Mouse (Mus musculus) liver, postnatal 0 days (tissue): Measurements from ENCODE around the gene Tktl2. TPM values are rescaled to one million over a fixed set of nuclear protein-coding genes. Genes with fewer than 3 reads are reported as not detected.

ENCODE experiments used
- ATAC-seq: fragments of 200-750 bp; cut with Nextera tagmentation; 2 replicates; pipeline ENCODE4 v1.8.0; 2017; ENCODE audit warnings: mild to moderate bottlenecking, moderate library complexity
- DNase-seq: peaks from one replicate; pipeline ENCODE4 v3.0.0-alpha.2; 2016
- H3K27ac ChIP-seq: fragments of 300-500 bp; sonication (generic); 2 replicates; pipeline ENCODE4 v1.5.1; 2014; ENCODE audit warnings: antibody characterized with exemption, moderate library complexity, mild to moderate bottlenecking, low read depth
- H3K27me3 ChIP-seq: fragments of 300-500 bp; sonication (generic); 2 replicates; pipeline ENCODE4 v1.6.1; 2014; ENCODE audit warnings: low read length, control low read depth, mixed read lengths; ENCODE audit not compliant: insufficient read depth
- H3K36me3 ChIP-seq: fragments of 300-500 bp; sonication (generic); replicated peaks from 2 replicates; pipeline ENCODE4 v1.6.1; 2014; ENCODE audit warnings: mild to moderate bottlenecking, control low read depth, low read length, moderate library complexity, mixed read lengths; ENCODE audit not compliant: insufficient read depth
- H3K4me1 ChIP-seq: fragments of 300-500 bp; sonication (generic); 2 replicates; pipeline ENCODE4 v1.6.1; 2014; ENCODE audit warnings: antibody characterized with exemption, mild to moderate bottlenecking, control low read depth; ENCODE audit not compliant: insufficient read depth
- H3K4me2 ChIP-seq: fragments of 300-500 bp; sonication (generic); 2 replicates; pipeline ENCODE4 v1.6.1; 2014; ENCODE audit warnings: low read depth, mild to moderate bottlenecking, low read length, moderate library complexity, mixed read lengths
- H3K4me3 ChIP-seq: fragments of 300-500 bp; sonication (generic); 2 replicates; pipeline ENCODE4 v1.5.1; 2014; ENCODE audit warnings: low read depth, low read length
- H3K9ac ChIP-seq: fragments of 300-500 bp; sonication (generic); replicated peaks from 2 replicates; pipeline ENCODE4 v1.6.1; 2014; ENCODE audit warnings: mild to moderate bottlenecking, moderate library complexity
- H3K9me3 ChIP-seq: fragments of 300-500 bp; sonication (generic); 2 replicates; pipeline ENCODE4 v1.6.1; 2016; ENCODE audit warnings: mild to moderate bottlenecking, control low read depth, low read length, mixed read lengths
- CTCF ChIP-seq: sonication (generic); IDR thresholded peaks from 2 replicates; pipeline ENCODE4 v1.5.1; 2016; ENCODE audit warnings: antibody characterized with exemption, low read depth
- EP300 ChIP-seq: IDR thresholded peaks from 2 replicates; pipeline ENCODE4 v1.6.1; 2016; ENCODE audit warnings: antibody characterized with exemption, low read depth, mild to moderate bottlenecking
- WGBS: fragments of 180-500 bp; shearing (Covaris S2); extraction: QIAGEN DNeasy Blood & Tissue Kit; methylation state at CpG from one replicate; pipeline ENCODE4 v1.1.7; 2014; ENCODE audit not compliant: insufficient replicate concordance; 5-methylcytosine and 5-hydroxymethylcytosine counted together
- polyA plus RNA-seq: library from polyadenylated mRNA; unstranded; fragments of >200 nt; fragmentation: Nextera tagmentation; extraction: Ambion mirVana; gene quantifications from 2 replicates; pipeline ENCODE4 v1.2.1, GENCODE M21; 2015

Tktl2 gene
- polyA plus RNA-seq, 1 experiment from 2014 or later = not detected

- H3K4me1 ChIP-seq = no peaks in the 10 kb centered on the region
- no peak; the same call in 1 of the 2 replicates for ATAC-seq
- H3K9ac ChIP-seq = no peak overlapping the region
- no peak for DNase-seq
- no peak overlapping the region for H3K4me3 ChIP-seq
- no peaks in the 10 kb centered on the region for H3K27me3 ChIP-seq
- WGBS = 64% methylated on average over 2 of the region's 2 CpGs
- H3K9me3 ChIP-seq = no peaks in the 10 kb centered on the region
- H3K4me2 ChIP-seq = no peak overlapping the region
- H3K36me3 ChIP-seq = no peaks in the 10 kb centered on the region
- no peak overlapping the region for H3K27ac ChIP-seq
- TF ChIP-seq CTCF = no peak
Measured at GRCm38 (mm10) chr8:66494496-66494895, 17.1 kb upstream of the Tktl2 start.

- H3K27me3 ChIP-seq = no peaks in the 10 kb centered on the region
- no peaks in the 10 kb centered on the region for H3K36me3 ChIP-seq
- 7% methylated on average over 8 of the region's 8 CpGs for WGBS
- no peak overlapping the region for H3K27ac ChIP-seq
- TF ChIP-seq EP300 (no peak), CTCF (peak; percentile 78)
- no peaks in the 10 kb centered on the region for H3K9me3 ChIP-seq
- H3K4me1 ChIP-seq = no peaks in the 10 kb centered on the region
- H3K9ac ChIP-seq = no peak overlapping the region
- H3K4me3 ChIP-seq = no peak overlapping the region
- no peak overlapping the region for H3K4me2 ChIP-seq
- DNase-seq (peak; percentile 80), ATAC-seq (no peak)
Measured at GRCm38 (mm10) chr8:66495726-66496125, 15.8 kb upstream of the Tktl2 start.

GRCm38 (mm10) chr8:66496998-66497577 is 14.5 kb upstream of the Tktl2 start:
- no peaks in the 10 kb centered on the region for H3K9me3 ChIP-seq
- H3K27ac ChIP-seq = no peak overlapping the region
- no peaks in the 10 kb centered on the region for H3K27me3 ChIP-seq
- no peak for ATAC-seq
- H3K4me3 ChIP-seq = no peak overlapping the region
- TF ChIP-seq EP300 (no peak), CTCF (peak; percentile 73)
- H3K4me1 ChIP-seq = no peaks in the 10 kb centered on the region
- no peaks in the 10 kb centered on the region for H3K36me3 ChIP-seq
- no peak overlapping the region for H3K9ac ChIP-seq
- DNase-seq = no peak
- WGBS = 15% methylated on average over 4 of the region's 4 CpGs
- no peak overlapping the region for H3K4me2 ChIP-seq

- Histone ChIP-seq H3K4me1 (no peaks in the 10 kb centered on the region), H3K27me3 (no peaks in the 10 kb centered on the region), H3K36me3 (no peaks in the 10 kb centered on the region), H3K4me3 (no peak overlapping the region), H3K27ac (no peak overlapping the region), H3K9ac (no peak overlapping the region), H3K4me2 (no peak overlapping the region), H3K9me3 (no peaks in the 10 kb centered on the region)
- WGBS = 60% methylated on average over 2 of the region's 2 CpGs
- TF ChIP-seq EP300 = no peak
- no peak for TF ChIP-seq CTCF
- DNase-seq = no peak
- ATAC-seq = no peak
Measured at GRCm38 (mm10) chr8:66503381-66503780, 8.2 kb upstream of the Tktl2 start.

- 54% methylated on average over 2 of the region's 2 CpGs for WGBS
- H3K9me3 ChIP-seq = no peaks in the 10 kb centered on the region
- ATAC-seq (no peak), DNase-seq (no peak)
- no peak overlapping the region for H3K27ac ChIP-seq
- no peak overlapping the region for H3K4me3 ChIP-seq
- no peak overlapping the region for H3K4me2 ChIP-seq
- TF ChIP-seq CTCF (no peak), EP300 (no peak)
- no peaks in the 10 kb centered on the region for H3K4me1 ChIP-seq
- no peaks in the 10 kb centered on the region for H3K36me3 ChIP-seq
- H3K9ac ChIP-seq = no peak overlapping the region
- no peaks in the 10 kb centered on the region for H3K27me3 ChIP-seq
Measured at GRCm38 (mm10) chr8:66519149-66519548, 7.6 kb downstream of the Tktl2 start.

GRCm38 (mm10) chr8:66520576-66520975 is 9.0 kb downstream of the Tktl2 start:
- no peaks in the 10 kb centered on the region for H3K4me1 ChIP-seq
- no peak overlapping the region for H3K27ac ChIP-seq
- H3K9me3 ChIP-seq = no peaks in the 10 kb centered on the region
- TF ChIP-seq EP300 (no peak), CTCF (no peak)
- no peak overlapping the region for H3K4me3 ChIP-seq
- no peak overlapping the region for H3K4me2 ChIP-seq
- H3K27me3 ChIP-seq = no peaks in the 10 kb centered on the region
- DNase-seq (no peak), ATAC-seq (no peak)
- H3K9ac ChIP-seq = no peak overlapping the region
- no peaks in the 10 kb centered on the region for H3K36me3 ChIP-seq

- no peaks in the 10 kb centered on the region for H3K27me3 ChIP-seq
- TF ChIP-seq EP300 (no peak), CTCF (no peak)
- no peak overlapping the region for H3K9ac ChIP-seq
- H3K36me3 ChIP-seq = no peaks in the 10 kb centered on the region
- no peak overlapping the region for H3K27ac ChIP-seq
- 18% methylated on average over 7 of the region's 7 CpGs for WGBS
- H3K4me3 ChIP-seq = no peak overlapping the region
- H3K4me1 ChIP-seq = no peaks in the 10 kb centered on the region
- no peak overlapping the region for H3K4me2 ChIP-seq
- DNase-seq (no peak), ATAC-seq (no peak)
- H3K9me3 ChIP-seq = no peaks in the 10 kb centered on the region
Measured at GRCm38 (mm10) chr8:66550092-66550491, 38.5 kb downstream of the Tktl2 start.

Other genes with a start within 250 kb of the Tktl2 start
- gene Tma16, start 25.2 kb upstream of the Tktl2 start, polyA plus RNA-seq = 5.1 and 5.7 TPM in 2 replicates
- not detected in 2 replicates for gene Npy5r, start 176.4 kb downstream of the Tktl2 start, polyA plus RNA-seq
- 0.04 TPM in 1 of 2 replicates, not detected in the other for gene Npy1r, start 185.4 kb downstream of the Tktl2 start, polyA plus RNA-seq